Mouse (Mus musculus) heart, embryonic 14.5 days (tissue): Measurements from ENCODE around the gene Cs. TPM values are rescaled to one million over a fixed set of nuclear protein-coding genes. Genes with fewer than 3 reads are reported as not detected.
A peak's percentile ranks its signal among the peaks of the same experiment; 100 is the strongest.

Experiments used
- ATAC-seq: fragments of 200-750 bp; cut with Nextera tagmentation; 2 replicates; pipeline ENCODE4 v1.8.0; 2017; ENCODE audit warnings: low read depth, moderate TSS enrichment; ENCODE audit not compliant: insufficient number of reproducible peaks, insufficient read depth, low FRiP score
- H3K27ac ChIP-seq, 2 experiments: fragments of 200-500 bp in 1 of 2; fragments of 300-500 bp in 1 of 2; sonication (generic) in 1 of 2; replicated peaks in 1 of 2; 2 replicates each; pipeline ENCODE4 v1.5.1; 2012 to 2014; ENCODE audit warnings: low read depth in 2 of 2, low read length in 2 of 2, control low read depth in 1 of 2, mild to moderate bottlenecking in 1 of 2, mixed read lengths in 1 of 2; ENCODE audit not compliant: control insufficient read depth in 1 of 2, insufficient read depth in 1 of 2
- H3K27me3 ChIP-seq: fragments of 300-500 bp; sonication (generic); 2 replicates; pipeline ENCODE4 v1.6.1; 2014; ENCODE audit warnings: mild to moderate bottlenecking, low read length, control low read depth; ENCODE audit not compliant: control insufficient read depth, insufficient read depth
- H3K36me3 ChIP-seq: fragments of 300-500 bp; sonication (generic); 2 replicates; pipeline ENCODE4 v1.6.1; 2014; ENCODE audit warnings: mild to moderate bottlenecking, control low read depth, low read length, mixed read lengths; ENCODE audit not compliant: control insufficient read depth, insufficient read depth
- H3K4me1 ChIP-seq, 2 experiments: fragments of 200-500 bp in 1 of 2; fragments of 300-500 bp in 1 of 2; sonication (generic) in 1 of 2; 2 replicates each; pipeline ENCODE4 v1.6.1; 2012 to 2014; ENCODE audit warnings: low read length in 2 of 2, control low read depth in 1 of 2, mixed read lengths in 1 of 2; ENCODE audit not compliant: control insufficient read depth in 2 of 2, insufficient read depth in 2 of 2
- H3K4me2 ChIP-seq: fragments of 300-500 bp; sonication (generic); 2 replicates; pipeline ENCODE4 v1.6.1; 2014; ENCODE audit warnings: mild to moderate bottlenecking, low read length
- H3K4me3 ChIP-seq, 2 experiments: fragments of 200-500 bp in 1 of 2; fragments of 300-500 bp in 1 of 2; sonication (generic) in 1 of 2; 2 replicates each; pipeline ENCODE4 v1.5.1; 2012 to 2014; ENCODE audit warnings: low read length in 2 of 2, mild to moderate bottlenecking in 2 of 2, control low read depth in 1 of 2, low read depth in 1 of 2, moderate library complexity in 1 of 2; ENCODE audit not compliant: control insufficient read depth in 1 of 2, insufficient read depth in 1 of 2
- H3K9ac ChIP-seq: fragments of 300-500 bp; sonication (generic); 2 replicates; pipeline ENCODE4 v1.6.1; 2014; ENCODE audit warnings: mild to moderate bottlenecking, low read length
- H3K9me3 ChIP-seq: fragments of 300-500 bp; sonication (generic); 2 replicates; pipeline ENCODE4 v1.6.1; 2016; ENCODE audit warnings: low read length, control low read depth; ENCODE audit not compliant: control insufficient read depth
- WGBS: fragments of 180-500 bp; shearing (Covaris S2); extraction: QIAGEN DNeasy Blood & Tissue Kit; methylation state at CpG from one replicate; pipeline ENCODE4 v1.1.7; 2014; 5-methylcytosine and 5-hydroxymethylcytosine counted together
- polyA plus RNA-seq: library from polyadenylated mRNA; unstranded; fragments of >200 nt; fragmentation: Nextera tagmentation; extraction: Ambion mirVana; gene quantifications from 2 replicates; pipeline ENCODE4 v1.2.1, GENCODE M21; 2014

The Cs gene
- polyA plus RNA-seq, 1 experiment from 2014 or later: 493 TPM

DNA sequence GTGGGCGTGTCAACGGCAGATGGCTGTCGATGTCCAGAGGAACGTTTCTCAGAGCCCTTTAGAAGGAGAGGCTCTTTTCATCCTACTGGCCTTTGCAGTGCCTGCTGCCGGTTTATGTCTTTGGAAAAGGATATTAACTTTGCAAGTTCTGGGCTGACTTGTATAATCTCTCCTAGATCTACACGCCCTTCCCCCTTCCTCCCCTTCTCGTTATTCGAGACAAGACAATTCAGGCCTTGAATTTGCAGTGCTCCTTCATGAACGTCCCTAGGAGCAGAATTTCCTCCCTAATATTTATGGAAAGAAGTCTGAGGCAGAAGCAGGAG is 31.6 kb downstream of the Cs start:
- 8% methylated on average over 9 of the region's 9 CpGs for WGBS
- no peaks in the 10 kb centered on the region for H3K27me3 ChIP-seq
- H3K9me3 ChIP-seq: no peaks in the 10 kb centered on the region

DNA sequence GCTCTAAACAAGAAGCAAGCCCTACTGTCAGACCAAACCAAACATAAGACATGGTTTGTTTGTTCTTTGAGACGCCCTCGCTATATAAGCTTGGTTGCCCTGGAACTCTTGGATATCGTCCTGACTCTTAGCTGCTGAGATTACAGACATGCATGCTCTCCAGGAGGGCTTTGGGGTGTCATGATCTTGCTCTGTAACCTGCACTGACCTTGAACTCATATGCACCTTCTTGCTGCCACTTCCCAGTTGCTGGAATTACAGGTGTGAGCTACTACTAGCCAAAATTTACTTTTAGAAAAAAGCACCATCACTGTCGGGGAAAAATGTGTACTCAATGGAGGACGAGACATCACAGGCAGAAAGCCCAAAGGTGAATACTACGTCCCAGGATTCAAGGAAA is 32.1 kb downstream of the Cs start:
- Histone ChIP-seq H3K9ac (peak overlapping the region; percentile 78), H3K4me1 (peaks cover 8 to 16% of the 10 kb centered on the region in 2 experiments), H3K4me3 (peak overlapping the region; percentile 68 to 69; a peak in 3 of 4 replicates), H3K9me3 (no peaks in the 10 kb centered on the region), H3K36me3 (peaks cover 9% of the 10 kb centered on the region), H3K27me3 (no peaks in the 10 kb centered on the region), H3K27ac (peak overlapping the region in 1 of 2 experiments; percentile 88; a peak in 3 of 4 replicates), H3K4me2 (peak overlapping the region; percentile 89)
- WGBS: 78% methylated on average over 6 of the region's 6 CpGs
- ATAC-seq: no peak

More for the DNA sequence above, 31.6 kb downstream of the Cs start:
- Histone ChIP-seq H3K4me3 (peak overlapping the region; percentile 68 to 69), H3K9ac (peak overlapping the region; percentile 78), H3K27ac (peak overlapping the region; percentile 88 to 90), H3K4me2 (peak overlapping the region; percentile 89), H3K4me1 (peaks cover 8 to 16% of the 10 kb centered on the region in 2 experiments), H3K36me3 (peaks cover 13% of the 10 kb centered on the region)
- ATAC-seq: no peak

DNA sequence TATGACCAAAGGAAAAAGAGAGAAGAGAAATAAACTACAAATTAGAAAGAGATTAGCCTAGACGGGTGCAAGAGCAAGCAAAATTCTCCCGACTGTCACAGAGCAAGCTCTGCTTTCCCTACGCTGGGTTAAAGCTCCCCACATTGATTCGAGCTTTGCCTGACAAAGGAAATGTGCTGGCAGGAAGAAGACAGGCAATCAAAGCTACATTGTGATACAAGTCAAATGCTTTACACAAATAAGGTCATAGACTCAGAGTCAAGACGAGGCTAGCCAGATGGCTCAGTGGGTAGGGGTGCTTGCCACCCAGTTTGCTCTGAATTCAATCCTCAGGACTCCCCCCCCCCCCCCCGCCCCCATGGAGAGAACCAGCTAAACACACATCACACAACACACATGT is 32.5 kb downstream of the Cs start:
- no peaks in the 10 kb centered on the region for H3K27me3 ChIP-seq
- 0 out of 4 replicates have a peak overlapping the region, but pooled peaks of 1 of the 2 experiments have one; percentile 88 for H3K27ac ChIP-seq
- WGBS: 60% methylated on average over 5 of the region's 6 CpGs
- no peak for ATAC-seq
- H3K9ac ChIP-seq: no peak overlapping the region
- no peak overlapping the region for H3K4me3 ChIP-seq
- peaks cover 8 to 16% of the 10 kb centered on the region in 2 experiments for H3K4me1 ChIP-seq
- H3K36me3 ChIP-seq: peaks cover 6% of the 10 kb centered on the region
- H3K4me2 ChIP-seq: no peak overlapping the region
- H3K9me3 ChIP-seq: no peaks in the 10 kb centered on the region

DNA sequence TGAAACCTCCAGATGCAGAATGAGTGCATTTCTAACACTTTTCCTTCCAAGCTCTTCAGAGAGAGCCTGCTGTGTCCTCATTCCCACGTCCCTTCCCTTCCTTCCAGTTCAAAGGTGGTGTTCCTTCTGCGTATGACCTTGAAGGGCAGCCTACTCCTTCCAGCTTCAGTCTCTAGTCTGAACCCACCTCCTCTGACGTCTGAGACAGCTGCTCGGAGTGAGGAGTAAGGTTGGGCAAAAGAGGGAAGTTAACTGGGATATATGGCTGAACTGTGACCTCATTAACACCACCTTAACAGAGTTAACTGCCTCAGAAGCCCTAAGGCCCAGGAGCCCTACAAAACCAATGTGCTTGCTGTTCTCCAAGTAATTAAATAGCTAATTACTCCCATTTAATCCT is 33.1 kb downstream of the Cs start:
- H3K27me3 ChIP-seq: no peaks in the 10 kb centered on the region
- no peaks in the 10 kb centered on the region for H3K36me3 ChIP-seq
- no peak overlapping the region; a peak in 1 of 4 replicates for H3K27ac ChIP-seq
- 56% methylated on average over 4 of the region's 4 CpGs for WGBS
- H3K9me3 ChIP-seq: no peaks in the 10 kb centered on the region
- no peak overlapping the region for H3K4me3 ChIP-seq
- no peak overlapping the region for H3K9ac ChIP-seq
- no peak overlapping the region for H3K4me2 ChIP-seq
- ATAC-seq: no peak
- H3K4me1 ChIP-seq: peaks cover 8 to 16% of the 10 kb centered on the region in 2 experiments

DNA sequence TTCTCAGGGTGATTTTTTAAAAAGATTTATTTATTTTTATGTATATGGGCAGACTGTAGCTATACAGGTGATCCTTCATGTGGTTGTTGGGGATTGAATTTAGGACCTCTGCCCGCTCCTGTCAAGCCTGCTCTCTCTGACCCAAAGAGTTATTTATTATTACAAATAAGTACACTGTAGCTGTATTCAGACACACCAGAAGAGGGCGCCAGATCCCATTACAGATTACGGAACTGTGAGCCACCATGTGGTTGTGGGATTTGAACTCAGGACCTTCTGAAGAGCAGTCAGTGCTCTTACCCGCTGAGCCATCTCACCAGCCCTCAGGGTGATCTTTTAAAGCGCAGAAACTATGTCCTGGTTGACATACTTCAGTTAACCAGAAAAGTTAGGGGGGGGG is 34.6 kb downstream of the Cs start:
- H3K4me3 ChIP-seq: no peak overlapping the region
- peaks cover 11 to 20% of the 10 kb centered on the region in 2 experiments for H3K4me1 ChIP-seq
- WGBS: 79% methylated on average over 5 of the region's 5 CpGs
- no peaks in the 10 kb centered on the region for H3K9me3 ChIP-seq
- H3K27me3 ChIP-seq: no peaks in the 10 kb centered on the region
- no peak overlapping the region for H3K27ac ChIP-seq
- H3K9ac ChIP-seq: no peak overlapping the region
- H3K4me2 ChIP-seq: no peak overlapping the region
- H3K36me3 ChIP-seq: no peaks in the 10 kb centered on the region
- ATAC-seq: no peak

DNA sequence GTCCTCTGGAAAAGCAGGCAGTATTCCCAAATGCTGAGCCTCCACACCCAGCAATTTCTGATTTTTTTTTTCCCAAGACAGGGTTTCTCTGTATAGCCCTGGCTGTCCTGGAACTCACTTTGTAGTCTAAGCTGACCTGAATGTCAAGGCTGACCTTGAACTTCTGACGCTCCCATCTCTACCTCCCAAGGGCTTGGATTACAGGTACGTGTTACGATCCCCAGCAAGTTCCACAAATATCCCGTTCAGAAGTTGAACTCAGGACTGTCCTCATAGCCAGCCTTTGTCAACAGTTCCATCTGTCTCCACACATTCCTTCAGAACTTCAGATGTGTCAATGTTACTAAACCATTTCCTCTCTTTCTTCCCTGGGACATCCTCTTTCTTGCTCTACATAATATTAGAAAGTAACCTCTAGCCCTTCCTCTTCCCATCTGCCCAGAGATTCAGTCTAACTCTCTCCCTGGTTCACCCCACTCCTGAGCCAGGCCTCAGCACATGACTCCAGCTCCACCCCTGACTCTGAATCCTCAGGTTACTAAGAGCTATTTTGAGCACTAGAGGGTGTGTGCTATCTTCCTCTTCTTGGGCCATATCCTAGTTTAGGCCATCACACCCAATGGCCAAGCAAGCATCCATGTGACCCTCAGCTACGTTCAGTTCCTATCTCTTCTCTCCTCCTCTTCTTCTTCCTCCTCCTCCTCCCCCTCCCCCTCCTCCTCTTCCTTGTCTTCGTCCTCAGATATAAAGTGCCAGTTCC is 35.6 kb downstream of the Cs start:
- Histone ChIP-seq H3K9me3 (no peaks in the 10 kb centered on the region), H3K36me3 (no peaks in the 10 kb centered on the region), H3K27ac (peak overlapping the region; percentile 49 to 55; a peak in 3 of 4 replicates), H3K27me3 (no peaks in the 10 kb centered on the region), H3K9ac (no peak overlapping the region), H3K4me2 (no peak overlapping the region), H3K4me3 (no peak overlapping the region), H3K4me1 (peaks cover 10 to 19% of the 10 kb centered on the region in 2 experiments)
- ATAC-seq: no peak
- 44% methylated on average over 6 of the region's 6 CpGs for WGBS

DNA sequence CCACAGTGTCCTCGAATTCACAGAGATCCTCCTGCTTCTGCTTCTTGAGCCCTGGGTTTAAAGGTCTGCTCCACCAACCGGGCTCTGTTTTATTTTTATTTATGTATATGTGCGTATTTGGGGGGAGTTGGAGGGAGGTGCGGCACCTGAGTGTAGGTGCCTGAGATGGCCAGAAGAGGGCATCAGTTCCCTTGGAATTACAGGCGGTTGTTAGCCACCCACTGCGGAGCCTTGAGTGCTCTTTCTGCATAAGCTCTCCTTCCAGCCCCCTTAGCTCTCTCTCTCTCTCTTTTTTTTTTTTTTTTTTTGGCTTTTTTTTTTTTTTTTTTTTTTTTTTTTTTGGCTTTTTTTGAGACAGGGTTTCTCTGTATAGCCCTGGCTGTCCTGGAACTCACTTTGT is 36.9 kb downstream of the Cs start:
- Histone ChIP-seq H3K27ac (no peak overlapping the region), H3K27me3 (no peaks in the 10 kb centered on the region), H3K4me2 (no peak overlapping the region), H3K9me3 (no peaks in the 10 kb centered on the region), H3K36me3 (peaks cover 11% of the 10 kb centered on the region), H3K4me3 (no peak overlapping the region), H3K4me1 (peaks cover 10 to 24% of the 10 kb centered on the region in 2 experiments), H3K9ac (no peak overlapping the region)
- WGBS: 83% methylated on average over 6 of the region's 6 CpGs
- ATAC-seq: no peak

DNA sequence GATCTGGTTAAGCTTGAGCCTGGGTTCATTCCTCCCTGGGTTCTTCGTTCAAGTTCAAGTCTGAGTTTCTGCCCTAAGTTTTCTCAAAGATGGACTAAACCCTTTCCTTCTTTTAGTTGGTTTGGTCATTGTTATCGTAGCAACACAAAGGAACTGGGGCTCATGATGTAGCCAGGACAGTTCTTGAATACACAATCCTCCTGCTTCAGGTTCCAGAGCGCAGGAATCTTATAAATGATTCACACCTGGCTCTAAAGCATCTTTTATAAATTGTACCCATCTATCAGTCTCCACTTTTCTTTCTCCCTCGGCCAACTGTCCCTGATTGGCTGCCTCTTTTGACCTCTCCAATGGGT is 38.5 kb downstream of the Cs start:
- peak overlapping the region; percentile 95 for H3K9ac ChIP-seq
- 54% methylated on average over 4 of the region's 4 CpGs for WGBS

More for the DNA sequence above, 38.5 kb downstream of the Cs start:
- Histone ChIP-seq H3K4me2 (peak overlapping the region; percentile 90), H3K9me3 (no peaks in the 10 kb centered on the region), H3K27me3 (no peaks in the 10 kb centered on the region), H3K36me3 (peaks cover 27% of the 10 kb centered on the region), H3K27ac (peak overlapping the region; percentile 93), H3K4me3 (peak overlapping the region; percentile 58 to 84; a peak in 2 of 4 replicates), H3K4me1 (peaks cover 10 to 20% of the 10 kb centered on the region in 2 experiments)
- no peak for ATAC-seq
